Mouse (Mus musculus) stomach, embryonic 16.5 days (tissue): ENCODE data around the gene Hivep3. TPM values are rescaled to one million over a fixed set of nuclear protein-coding genes. Genes with fewer than 3 reads are reported as not detected.

Experiments
- ATAC-seq: fragments of 200-750 bp; cut with Nextera tagmentation; 2 replicates; pipeline ENCODE4 v1.8.0; 2017; ENCODE audit warnings: moderate number of reproducible peaks, moderate TSS enrichment; ENCODE audit not compliant: insufficient read depth, low FRiP score
- H3K27ac ChIP-seq: fragments of 300-500 bp; sonication (generic); 2 replicates; pipeline ENCODE4 v1.5.1; 2014; ENCODE audit warnings: low read length
- H3K27me3 ChIP-seq: fragments of 300-500 bp; sonication (generic); 2 replicates; pipeline ENCODE4 v1.6.1; 2014; ENCODE audit warnings: low read length, control low read depth, mixed read lengths; ENCODE audit not compliant: control insufficient read depth, insufficient read depth
- H3K36me3 ChIP-seq: fragments of 300-500 bp; sonication (generic); 2 replicates; pipeline ENCODE4 v1.6.1; 2014; ENCODE audit warnings: low read length; ENCODE audit not compliant: control insufficient read depth, insufficient read depth
- H3K4me1 ChIP-seq: fragments of 300-500 bp; sonication (generic); 2 replicates; pipeline ENCODE4 v1.6.1; 2014; ENCODE audit warnings: low read length, control low read depth, mixed read lengths; ENCODE audit not compliant: control insufficient read depth, insufficient read depth
- H3K4me2 ChIP-seq: fragments of 300-500 bp; sonication (generic); 2 replicates; pipeline ENCODE4 v1.6.1; 2014; ENCODE audit warnings: low read depth, low read length, mixed read lengths
- H3K4me3 ChIP-seq: fragments of 300-500 bp; sonication (generic); replicated peaks from 2 replicates; pipeline ENCODE4 v1.5.1; 2014; ENCODE audit warnings: mild to moderate bottlenecking, low read length
- H3K9ac ChIP-seq: fragments of 300-500 bp; sonication (generic); 2 replicates; pipeline ENCODE4 v1.6.1; 2014; ENCODE audit warnings: low read length
- H3K9me3 ChIP-seq: fragments of 300-500 bp; sonication (generic); replicated peaks from 2 replicates; pipeline ENCODE4 v1.6.1; 2016; ENCODE audit warnings: low read length, control low read depth; ENCODE audit not compliant: control insufficient read depth
- WGBS: fragments of 180-500 bp; shearing (Covaris S2); extraction: QIAGEN DNeasy Blood & Tissue Kit; methylation state at CpG from one replicate; pipeline ENCODE4 v1.1.7; 2014; 5-methylcytosine and 5-hydroxymethylcytosine counted together
- polyA plus RNA-seq: library from polyadenylated mRNA; unstranded; fragments of >200 nt; fragmentation: Nextera tagmentation; extraction: Ambion mirVana; gene quantifications from 2 replicates; pipeline ENCODE4 v1.2.1, GENCODE M21; 2015

Hivep3 gene
- polyA plus RNA-seq, 1 experiment from 2014 or later: 8.8 TPM

- no peak for ATAC-seq
- no peaks in the 10 kb centered on the region for H3K27me3 ChIP-seq
- no peak overlapping the region for H3K4me2 ChIP-seq
- no peaks in the 10 kb centered on the region for H3K9me3 ChIP-seq
- 92% methylated on average over 2 of the region's 2 CpGs for WGBS
- H3K9ac ChIP-seq: no peak overlapping the region
- peaks cover under 1% of the 10 kb centered on the region; the same call in 1 of the 2 replicates for H3K4me1 ChIP-seq
- no peaks in the 10 kb centered on the region for H3K36me3 ChIP-seq
- H3K27ac ChIP-seq: no peak overlapping the region
- H3K4me3 ChIP-seq: no peak overlapping the region
Observed at GRCm38 (mm10) chr4:119871441-119871840, 137.9 kb downstream of the Hivep3 start.

GRCm38 (mm10) chr4:119871861-119872582, 138.4 kb downstream of the Hivep3 start:
- no peak overlapping the region for H3K9ac ChIP-seq
- ATAC-seq: no peak
- no peaks in the 10 kb centered on the region for H3K9me3 ChIP-seq
- no peaks in the 10 kb centered on the region for H3K27me3 ChIP-seq
- H3K4me1 ChIP-seq: no peaks in the 10 kb centered on the region
- H3K36me3 ChIP-seq: no peaks in the 10 kb centered on the region
- 83% methylated on average over 10 of the region's 10 CpGs for WGBS
- no peak overlapping the region for H3K27ac ChIP-seq
- no peak overlapping the region for H3K4me3 ChIP-seq
- H3K4me2 ChIP-seq: no peak overlapping the region

- no peak overlapping the region for H3K4me2 ChIP-seq
Observed at GRCm38 (mm10) chr4:119873935-119874334, 140.4 kb downstream of the Hivep3 start.

GRCm38 (mm10) chr4:119875592-119875991, 142.0 kb downstream of the Hivep3 start:
- 91% methylated on average over 2 of the region's 2 CpGs for WGBS
- no peaks in the 10 kb centered on the region for H3K4me1 ChIP-seq
- no peaks in the 10 kb centered on the region for H3K9me3 ChIP-seq
- no peak overlapping the region for H3K4me3 ChIP-seq
- H3K27me3 ChIP-seq: no peaks in the 10 kb centered on the region
- no peak overlapping the region for H3K9ac ChIP-seq
- no peak overlapping the region for H3K4me2 ChIP-seq
- no peaks in the 10 kb centered on the region for H3K36me3 ChIP-seq
- H3K27ac ChIP-seq: no peak overlapping the region
- no peak for ATAC-seq

More at GRCm38 (mm10) chr4:119873935-119874334, 140.4 kb downstream of the Hivep3 start:
- Histone ChIP-seq H3K27me3 (no peaks in the 10 kb centered on the region), H3K4me1 (no peaks in the 10 kb centered on the region), H3K4me3 (no peak overlapping the region), H3K36me3 (no peaks in the 10 kb centered on the region), H3K9me3 (no peaks in the 10 kb centered on the region), H3K9ac (no peak overlapping the region), H3K27ac (no peak overlapping the region)
- 77% methylated on average over 6 of the region's 6 CpGs for WGBS
- no peak for ATAC-seq

GRCm38 (mm10) chr4:119876535-119877160, 143.1 kb downstream of the Hivep3 start:
- H3K36me3 ChIP-seq: no peaks in the 10 kb centered on the region
- no peaks in the 10 kb centered on the region for H3K9me3 ChIP-seq
- H3K4me1 ChIP-seq: no peaks in the 10 kb centered on the region
- no peaks in the 10 kb centered on the region for H3K27me3 ChIP-seq
- no peak overlapping the region for H3K4me3 ChIP-seq
- no peak overlapping the region for H3K27ac ChIP-seq
- H3K4me2 ChIP-seq: no peak overlapping the region
- WGBS: 74% methylated on average over 8 of the region's 8 CpGs
- no peak for ATAC-seq
- H3K9ac ChIP-seq: no peak overlapping the region

- Histone ChIP-seq H3K4me3 (no peak overlapping the region), H3K27me3 (no peaks in the 10 kb centered on the region), H3K4me2 (no peak overlapping the region), H3K36me3 (no peaks in the 10 kb centered on the region), H3K4me1 (no peaks in the 10 kb centered on the region), H3K9me3 (no peaks in the 10 kb centered on the region), H3K9ac (no peak overlapping the region), H3K27ac (no peak overlapping the region)
- WGBS: 66% methylated on average over 5 of the region's 5 CpGs
- ATAC-seq: no peak
Observed at GRCm38 (mm10) chr4:119878218-119878617, 144.6 kb downstream of the Hivep3 start.

- Histone ChIP-seq H3K36me3 (no peaks in the 10 kb centered on the region), H3K27ac (no peak overlapping the region), H3K9ac (no peak overlapping the region), H3K9me3 (no peaks in the 10 kb centered on the region), H3K27me3 (no peaks in the 10 kb centered on the region), H3K4me3 (no peak overlapping the region), H3K4me1 (no peaks in the 10 kb centered on the region), H3K4me2 (no peak overlapping the region)
- no peak for ATAC-seq
- WGBS: 66% methylated on average over 5 of the region's 5 CpGs
Observed at GRCm38 (mm10) chr4:119879671-119880070, 146.1 kb downstream of the Hivep3 start.

- Histone ChIP-seq H3K27ac (no peak overlapping the region), H3K4me3 (no peak overlapping the region), H3K9me3 (no peaks in the 10 kb centered on the region), H3K9ac (no peak overlapping the region), H3K27me3 (no peaks in the 10 kb centered on the region), H3K36me3 (no peaks in the 10 kb centered on the region), H3K4me2 (no peak overlapping the region), H3K4me1 (no peaks in the 10 kb centered on the region)
- 82% methylated on average over 7 of the region's 7 CpGs for WGBS
- ATAC-seq: no peak
Observed at GRCm38 (mm10) chr4:119880270-119880669, 146.7 kb downstream of the Hivep3 start.

- H3K27ac ChIP-seq: no peak overlapping the region
- ATAC-seq: no peak
- H3K9ac ChIP-seq: no peak overlapping the region
- no peaks in the 10 kb centered on the region for H3K36me3 ChIP-seq
- no peaks in the 10 kb centered on the region for H3K4me1 ChIP-seq
- no peak overlapping the region for H3K4me3 ChIP-seq
- no peaks in the 10 kb centered on the region for H3K9me3 ChIP-seq
- no peaks in the 10 kb centered on the region for H3K27me3 ChIP-seq
- 80% methylated on average over 4 of the region's 4 CpGs for WGBS
- H3K4me2 ChIP-seq: no peak overlapping the region
Observed at GRCm38 (mm10) chr4:119881292-119881691, 147.7 kb downstream of the Hivep3 start.
